Mouse (Mus musculus) central nervous system, embryonic 14 days (tissue): ENCODE measurements around the gene Zbtb33. TPM values are rescaled to one million over a fixed set of nuclear protein-coding genes. Genes with fewer than 3 reads are reported as not detected.

Source experiments
- polyA plus RNA-seq: library from polyadenylated mRNA; depleted of rRNA; stranded (reverse); fragments of >200 nt; gene quantifications from 2 replicates; pipeline ENCODE4 v1.2.3, GENCODE M21; 2012; rRNA removed

The Zbtb33 gene
- polyA plus RNA-seq = 14.1 and 16.9 TPM in 2 replicates

DNA sequence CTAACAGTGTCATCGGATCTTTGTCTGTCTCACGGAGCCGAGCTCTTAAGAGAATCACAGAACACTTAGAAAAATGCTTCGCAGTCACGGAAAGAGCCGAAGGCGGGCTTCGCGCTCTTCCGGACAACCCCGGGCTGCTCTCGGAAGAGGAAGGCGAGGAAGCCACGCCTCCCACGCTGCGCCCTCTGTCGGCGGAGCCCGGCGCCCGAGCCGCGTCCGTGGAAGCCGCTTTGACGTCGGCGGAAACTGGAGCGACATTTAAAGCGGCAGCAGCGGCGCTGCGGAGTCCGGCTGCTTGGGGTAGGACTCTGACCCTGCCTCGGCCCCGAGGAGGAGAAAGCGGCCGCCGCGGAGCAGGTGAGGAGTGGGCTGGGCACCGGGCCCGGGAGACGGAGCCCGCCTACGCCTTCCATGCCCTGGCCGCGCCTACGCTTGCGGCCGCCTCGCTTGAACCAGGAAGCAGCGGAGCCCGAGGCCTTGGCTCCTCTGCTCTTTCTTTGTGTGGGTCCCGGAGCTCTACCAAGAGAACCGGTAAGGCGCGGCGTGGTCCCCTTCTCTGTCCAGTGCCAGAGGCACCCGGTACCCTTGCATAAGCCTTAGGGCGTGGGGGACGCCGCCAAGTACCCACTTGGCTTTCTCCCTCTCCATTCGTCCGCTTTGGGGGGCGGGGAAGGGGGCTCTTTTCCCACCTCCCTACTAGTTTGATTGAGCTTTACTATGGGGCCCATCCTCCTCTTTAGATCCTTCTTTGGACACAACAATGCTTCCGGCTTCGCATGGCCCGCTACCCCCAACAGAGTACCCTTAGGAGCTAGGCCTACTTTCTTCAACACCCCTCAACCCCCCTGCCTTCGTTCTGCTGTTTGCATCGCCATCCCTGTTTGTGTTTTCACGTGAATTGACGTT is at the start of gene Zbtb33:
Zbtb33 (plus strand) TSS at position 242 of the 906 bp plus-strand sequence.

Other genes starting within 250 kb of the Zbtb33 start
- not detected in 2 replicates for gene Btg1-ps1, start 171.0 kb upstream of the Zbtb33 start, polyA plus RNA-seq
- not detected in 2 replicates for gene Btg1-ps2, start 146.7 kb upstream of the Zbtb33 start, polyA plus RNA-seq
- not detected in 2 replicates for gene Rhox10, start 123.3 kb upstream of the Zbtb33 start, polyA plus RNA-seq
- gene Rhox11, start 104.7 kb upstream of the Zbtb33 start, polyA plus RNA-seq = not detected in 2 replicates
- not detected in 2 replicates for gene Rhox12, start 78.9 kb upstream of the Zbtb33 start, polyA plus RNA-seq
- gene Rhox13, start 68.6 kb upstream of the Zbtb33 start, polyA plus RNA-seq = not detected in 2 replicates
- 10.6 and 15.6 TPM in 2 replicates for gene Tmem255a, start 62.6 kb downstream of the Zbtb33 start, polyA plus RNA-seq
- 1.0 TPM in 1 of 2 replicates, not detected in the other for gene Atp1b4, start 126.4 kb downstream of the Zbtb33 start, polyA plus RNA-seq